Mouse (Mus musculus) gastrocnemius, postnatal 25 days (tissue): ENCODE data around the gene Olfr951. TPM values are rescaled to one million over a fixed set of nuclear protein-coding genes. Genes with fewer than 3 reads are reported as not detected.

Source experiments
- DNase-seq: peaks from one replicate; pipeline ENCODE4 v3.0.0; 2022
- long read RNA-seq, 2 experiments: library from polyadenylated mRNA; stranded (forward); transcript quantifications; one replicate each; pipeline ENCODE4 v2.0.0; 2021
- total RNA-seq, 2 experiments: library from RNA; stranded (reverse); gene quantifications; 1 replicate in 1 of 2; 2 replicates in 1 of 2; pipeline ENCODE4 v1.2.3; 2021

The Olfr951 gene
- total RNA-seq = not detected
- long read RNA-seq, experiment 1 = 0 reads
- long read RNA-seq, experiment 2 = 0 reads

- no peak for DNase-seq
Observed at GRCm38 (mm10) chr9:39387110-39387509, at the start of gene Olfr951. Gene Olfr951 (plus strand): TSS chr9:39387410.

DNA sequence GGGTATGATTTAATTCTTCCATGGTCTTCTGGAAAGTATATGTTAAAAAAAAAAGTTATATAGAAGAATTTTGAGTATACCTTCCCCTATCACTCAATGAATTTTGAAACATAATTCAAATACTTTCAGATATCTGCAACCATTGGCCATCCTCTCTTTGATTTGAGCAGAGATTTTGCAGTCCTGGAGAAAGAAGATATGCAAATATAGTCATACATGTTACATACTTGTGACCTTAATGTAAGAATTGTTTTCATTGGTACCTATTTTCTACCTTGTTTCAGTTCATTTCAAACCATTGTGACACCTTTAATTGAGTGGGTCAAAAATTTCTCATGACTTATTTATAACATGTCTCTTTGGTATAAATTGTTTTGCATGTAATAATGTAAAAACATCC is 39.8 kb downstream of the Olfr951 start, which contains the start of gene Olfr952:
Gene Olfr952 (minus strand): TSS at position 101 of the 400 bp plus-strand sequence.
- no peak for DNase-seq

Other genes starting within 250 kb of the Olfr951 start
- gene Olfr943, start 221.1 kb upstream of the Olfr951 start, total RNA-seq = not detected
- not detected for gene Olfr944, start 185.5 kb upstream of the Olfr951 start, total RNA-seq
- gene Olfr1537, start 137.4 kb upstream of the Olfr951 start, total RNA-seq = not detected
- not detected for gene Olfr945, start 110.6 kb upstream of the Olfr951 start, total RNA-seq
- not detected for gene Olfr948, start 61.4 kb upstream of the Olfr951 start, total RNA-seq
- gene Olfr952, start 39.7 kb downstream of the Olfr951 start, total RNA-seq = not detected
- not detected for gene Olfr954, start 69.3 kb downstream of the Olfr951 start, total RNA-seq
- not detected for gene Olfr955, start 84.5 kb downstream of the Olfr951 start, total RNA-seq
- not detected for gene Olfr44, start 106.6 kb downstream of the Olfr951 start, total RNA-seq
- not detected for gene Olfr957, start 128.4 kb downstream of the Olfr951 start, total RNA-seq
- gene Olfr958, start 166.6 kb downstream of the Olfr951 start, total RNA-seq = not detected
- not detected for gene Olfr959, start 188.2 kb downstream of the Olfr951 start, total RNA-seq
- gene AW551984, start 217.0 kb downstream of the Olfr951 start, total RNA-seq = 1 to 10 TPM in 1 of 2 experiments, under 1 TPM in 1; 0.82 to 3.2 TPM
- gene Olfr148, start 223.2 kb downstream of the Olfr951 start, total RNA-seq = not detected
- not detected for gene Olfr960, start 234.0 kb downstream of the Olfr951 start, total RNA-seq